Mouse (Mus musculus) myocyte (in vitro differentiated cells): ENCODE results near the gene Pick1.

ENCODE experiments used
- E2F4 ChIP-seq: IDR thresholded peaks from one replicate; pipeline ENCODE4 v1.6.1; 2011; ENCODE audit warnings: mild to moderate bottlenecking, control low read depth, moderate library complexity; ENCODE audit not compliant: insufficient read depth
- MYOD1 ChIP-seq, 3 experiments: IDR thresholded peaks; one replicate each; pipeline ENCODE4 v1.6.1; 2011; ENCODE audit warnings: control low read depth in 2 of 3, low read depth in 2 of 3, mild to moderate bottlenecking in 2 of 3, moderate library complexity in 1 of 3; ENCODE audit not compliant: insufficient read length in 2 of 3, control insufficient read depth in 1 of 3
- MYOG ChIP-seq, 3 experiments: IDR thresholded peaks; one replicate each; pipeline ENCODE4 v1.6.1; 2011; ENCODE audit warnings: control low read depth in 2 of 3, low read depth in 2 of 3, mild to moderate bottlenecking in 2 of 3; ENCODE audit not compliant: insufficient read length in 2 of 3, control insufficient read depth in 1 of 3, insufficient read depth in 1 of 3
- POLR2A ChIP-seq: IDR thresholded peaks from one replicate; pipeline ENCODE4 v1.6.1; 2011; ENCODE audit warnings: low read depth, mild to moderate bottlenecking, control low read depth, moderate library complexity; ENCODE audit not compliant: insufficient read length
- REST ChIP-seq: IDR thresholded peaks from one replicate; pipeline ENCODE4 v1.6.1; 2011; ENCODE audit warnings: mild to moderate bottlenecking, control low read depth, moderate library complexity; ENCODE audit not compliant: insufficient read depth, insufficient read length
- USF1 ChIP-seq: IDR thresholded peaks from one replicate; pipeline ENCODE4 v1.6.1; 2011; ENCODE audit warnings: low read depth, mild to moderate bottlenecking, control low read depth, moderate library complexity

- TF ChIP-seq MYOG (IDR thresholded peaks at IDR 0.05; ENCODE audit: control insufficient read depth in 1 of 3, insufficient read depth in 1 of 3, insufficient read length in 2 of 3, low read depth in 2 of 3): no peak
- TF ChIP-seq POLR2A: no peak
- TF ChIP-seq E2F4: no peak
- no peak for TF ChIP-seq USF1
- TF ChIP-seq REST: no peak
- no peak for TF ChIP-seq MYOD1 (IDR thresholded peaks at IDR 0.05; ENCODE audit: control insufficient read depth in 1 of 3, insufficient read length in 2 of 3, low read depth in 2 of 3)
These were observed 36.5 kb upstream of the Pick1 start for GRCm38 (mm10) chr15:79192450-79192849.
